Mouse (Mus musculus): Measurements from ENCODE around the gene Ankrd13c. TPM values are rescaled to one million over a fixed set of nuclear protein-coding genes. Genes with fewer than 3 reads are reported as not detected.

The Ankrd13c gene
- 22.1 and 23.5 TPM in 2 replicates for polyA plus RNA-seq (2012; rRNA removed)

DNA sequence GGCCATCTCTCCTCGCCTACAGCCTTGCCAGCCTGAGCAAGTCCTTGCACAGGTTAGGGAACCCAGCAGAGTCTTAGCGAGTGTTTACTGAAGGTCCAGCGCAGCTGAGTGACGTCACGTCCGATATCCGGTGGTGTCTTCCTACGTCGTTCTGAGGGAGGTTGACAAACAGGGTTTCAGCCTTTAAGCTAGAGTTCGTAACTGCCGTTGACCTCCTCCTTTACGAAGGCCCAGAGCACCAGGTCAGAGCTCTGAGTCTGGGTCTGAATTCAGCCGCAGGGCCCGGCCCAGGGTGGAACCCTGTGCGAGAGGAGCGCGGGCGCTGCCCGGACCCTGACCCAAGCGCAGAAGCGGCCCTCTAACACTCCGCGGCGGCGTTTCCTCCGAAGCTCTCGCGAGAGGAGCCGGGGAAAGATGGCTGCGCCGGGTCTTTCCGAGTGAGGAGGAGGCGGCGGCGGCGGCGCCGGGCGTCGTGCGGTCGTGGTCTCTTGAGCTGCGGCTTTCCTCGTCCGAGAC lies at the start of gene Ankrd13c:
Gene Ankrd13c, plus strand, starts transcription at position 397 of the 516 bp plus-strand sequence.

DNA sequence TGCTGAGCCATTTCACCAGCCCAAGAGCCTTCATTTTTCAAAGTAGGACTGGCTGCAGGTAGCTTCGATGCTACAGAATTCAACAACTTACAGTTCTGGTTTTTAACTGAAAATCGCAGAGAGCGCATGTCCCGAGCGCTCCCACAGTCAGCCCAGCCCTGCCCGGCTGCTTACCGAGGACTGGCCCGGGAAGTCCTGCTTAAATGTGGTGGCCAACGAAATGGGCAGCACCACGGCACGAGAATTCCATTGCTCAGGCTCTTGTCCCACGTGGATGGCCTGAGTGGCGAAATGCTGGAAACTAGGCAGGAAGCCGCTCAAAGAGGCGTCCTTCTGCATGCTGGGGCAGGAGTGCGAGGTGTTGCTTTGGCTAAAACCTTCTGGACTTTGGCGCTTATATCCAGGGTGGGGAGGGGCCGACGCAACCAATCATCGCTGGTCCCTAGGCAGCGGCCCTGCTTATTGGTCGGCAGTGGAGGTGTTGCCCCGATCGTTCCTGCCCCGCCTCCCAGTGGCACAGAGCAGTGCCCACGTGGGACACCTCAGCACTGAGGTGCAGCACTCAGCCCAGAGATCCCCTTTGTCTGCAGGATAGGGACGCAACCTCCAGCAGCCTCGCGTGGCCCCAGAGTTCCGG lies 22.2 kb upstream of the Ankrd13c start, which contains the start of gene Cth:
Gene Cth, minus strand, starts transcription at position 386 of the 637 bp plus-strand sequence.

DNA sequence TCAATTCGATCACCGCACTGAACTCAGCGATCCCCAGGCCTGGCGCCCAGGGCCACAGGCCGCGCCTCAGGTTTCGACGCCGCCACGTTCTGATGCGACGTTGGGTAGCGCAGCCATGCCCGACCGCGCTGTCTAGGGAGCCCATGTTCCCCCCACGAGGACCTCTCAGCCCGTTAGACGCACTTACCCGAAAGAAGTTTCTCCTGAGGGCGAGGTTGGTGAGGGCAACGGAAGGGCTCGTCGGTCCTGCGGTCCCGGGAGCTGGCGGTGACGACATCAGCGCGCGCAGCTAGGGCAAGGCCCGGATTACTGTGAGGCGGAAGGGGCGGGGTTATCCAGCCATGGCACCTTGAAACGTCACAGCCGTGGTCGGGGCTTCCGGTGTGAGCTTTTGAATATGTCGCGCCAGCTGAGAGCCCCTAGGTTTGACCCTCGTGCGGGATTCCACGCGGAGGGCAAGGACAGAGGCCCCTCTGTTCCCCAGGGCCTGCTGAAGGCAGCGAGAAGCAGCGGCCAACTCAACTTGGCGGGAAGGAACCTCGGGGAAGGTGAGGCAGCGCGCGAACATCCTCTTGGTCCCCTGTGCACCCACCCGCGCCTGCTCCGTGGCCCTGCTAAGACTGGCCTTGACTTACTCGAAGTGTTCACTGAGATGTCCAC lies 89.4 kb downstream of the Ankrd13c start, which contains the start of the genes Srsf11 and Lrrc40:
Gene Srsf11, minus strand, starts transcription at position 311 of the 660 bp plus-strand sequence.
Gene Lrrc40, plus strand, starts transcription at position 334 of the 660 bp plus-strand sequence.

Other genes starting within 250 kb of the Ankrd13c start
- 3.7 and 4.1 TPM in 2 replicates for gene Cth, start 22.2 kb upstream of the Ankrd13c start, polyA plus RNA-seq (2012; rRNA removed)
- gene Srsf11, start 89.4 kb downstream of the Ankrd13c start, polyA plus RNA-seq (2012; rRNA removed), result 595 and 633 TPM in 2 replicates
- gene Lrrc40, start 89.4 kb downstream of the Ankrd13c start, polyA plus RNA-seq (2012; rRNA removed), result 30.9 and 31.8 TPM in 2 replicates